Mouse (Mus musculus) ES-Bruce4 (cell line): ENCODE data around the gene Gm10720.
"Not testable (repeated sequence)": the region's sequence is repeated elsewhere in the genome, so short reads cannot be mapped to it uniquely, and the experiment has no call there.

Source experiments
- CTCF ChIP-seq: IDR thresholded peaks from one replicate; pipeline ENCODE4 v1.8.1; 2011; ENCODE audit warnings: low read depth, low read length
- EP300 ChIP-seq: IDR thresholded peaks from 2 replicates; pipeline ENCODE4 v1.6.1; 2011; ENCODE audit warnings: low read depth, low read length; ENCODE audit not compliant: insufficient read depth
- POLR2A ChIP-seq: IDR thresholded peaks from one replicate; pipeline ENCODE4 v1.8.1; 2011; ENCODE audit warnings: low read length; ENCODE audit not compliant: insufficient read depth

DNA sequence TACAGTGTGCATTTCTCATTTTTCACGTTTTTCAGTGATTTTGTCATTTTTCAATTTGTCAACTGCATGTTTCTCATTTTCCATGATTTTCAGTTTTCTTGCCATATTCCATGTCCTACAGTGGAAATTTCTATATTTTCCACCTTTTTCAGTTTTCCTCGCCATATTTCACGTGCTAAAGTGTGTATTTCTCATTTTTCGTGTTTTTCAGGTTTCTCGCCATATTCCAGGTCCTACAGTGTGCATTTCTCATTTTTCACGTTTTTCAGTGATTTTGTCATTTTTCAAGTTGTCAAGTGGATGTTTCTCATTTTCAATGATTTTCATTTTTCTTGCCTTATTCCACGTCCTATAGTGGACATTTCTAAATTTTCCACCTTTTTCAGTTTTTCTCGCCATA, 21.1 kb downstream of the Gm10720 start, which contains the start of gene Gm10715:
- TF ChIP-seq EP300, CTCF, POLR2A: not testable (repeated sequence)
